8 mouse cellular contexts compared by ENCODE assay signal in genomic region chr2:32882283-32883043, GRCm38 (mm10). TPM values are rescaled to one million over a fixed set of nuclear protein-coding genes. Genes with fewer than 3 reads are reported as not detected.
DNase-seq lines count a peak whose midpoint lies in the region; ATAC-seq and TF ChIP-seq lines count a peak whose summit lies in the region.

No protein-coding gene starts in this region.

- DNase-seq in hindbrain, embryonic 14.5 days (ENCODE audit: low spot score): no peak
- peak; percentile 56 for DNase-seq in heart, postnatal 4 days
- DNase-seq in liver, embryonic 11.5 days (ENCODE audit: low spot score): no peak
- no peak for DNase-seq in ovary, postnatal 36 days (ENCODE audit: low spot score)
- DNase-seq in ovary, postnatal 10 days (ENCODE audit: low spot score): no peak

- WGBS in hindbrain, embryonic 12.5 days: 49% methylated on average over 15 of the region's 21 CpGs
- WGBS in hindbrain, embryonic 14.5 days: 57% methylated on average over 20 of the region's 21 CpGs
- 8% methylated on average over 13 of the region's 21 CpGs for WGBS in bone marrow, adult 2 months
- WGBS in liver, embryonic 11.5 days: 26% methylated on average over 14 of the region's 21 CpGs
- 56% methylated on average over 19 of the region's 21 CpGs for whole genome bisulfite sequencing in neural tube, embryonic 15.5 days

- 0 out of 2 replicates have a peak, but pooled peaks cover 4% of the 10 kb centered on the region for H3K36me3 ChIP-seq in hindbrain, embryonic 12.5 days
- no peaks in the 10 kb centered on the region for H3K36me3 ChIP-seq in hindbrain, embryonic 14.5 days (replicated peaks; ENCODE audit: control insufficient read depth, insufficient read depth)
- no peaks in the 10 kb centered on the region for H3K36me3 ChIP-seq in liver, embryonic 11.5 days (ENCODE audit: control insufficient read depth, insufficient read depth, low read length)
- H3K36me3 ChIP-seq in neural tube, embryonic 15.5 days: no peaks in the 10 kb centered on the region

- TF ChIP-seq CTCF in bone marrow, adult 2 months (IDR thresholded peaks at IDR 0.05; ENCODE audit: control insufficient read depth, insufficient read depth, low read length): 0 out of 2 replicates have a peak, but pooled peaks have one; percentile 1

- ATAC-seq in hindbrain, embryonic 12.5 days (ENCODE audit: low FRiP score): no peak
- ATAC-seq in hindbrain, embryonic 14.5 days (ENCODE audit: low FRiP score): no peak
- ATAC-seq in liver, embryonic 11.5 days (replicated peaks; ENCODE audit: low FRiP score): peak; percentile 32; the same call in 1 of the 2 replicates
- no peak for ATAC-seq in neural tube, embryonic 15.5 days (ENCODE audit: low FRiP score)

- no peaks in the 10 kb centered on the region for H3K9me3 ChIP-seq in hindbrain, embryonic 12.5 days (replicated peaks)
- no peaks in the 10 kb centered on the region for H3K9me3 ChIP-seq in hindbrain, embryonic 14.5 days (ENCODE audit: control insufficient read depth, low read length)
- H3K9me3 ChIP-seq in liver, embryonic 11.5 days (ENCODE audit: control insufficient read depth, low read length): no peaks in the 10 kb centered on the region
- H3K9me3 ChIP-seq in neural tube, embryonic 15.5 days (replicated peaks): no peaks in the 10 kb centered on the region

- H3K27me3 ChIP-seq in hindbrain, embryonic 12.5 days: no peaks in the 10 kb centered on the region
- H3K27me3 ChIP-seq in hindbrain, embryonic 14.5 days (ENCODE audit: control insufficient read depth, insufficient read depth, low read length): no peaks in the 10 kb centered on the region
- H3K27me3 ChIP-seq in liver, embryonic 11.5 days (replicated peaks; ENCODE audit: control insufficient read depth, insufficient read depth, low read length): no peaks in the 10 kb centered on the region
- no peaks in the 10 kb centered on the region for H3K27me3 ChIP-seq in neural tube, embryonic 15.5 days (replicated peaks)

- TF ChIP-seq POLR2A in bone marrow, adult 2 months (IDR thresholded peaks at IDR 0.05; ENCODE audit: borderline replicate concordance, control insufficient read depth, low read depth, low read length): no peak

- no peak overlapping the region for H3K4me2 ChIP-seq in hindbrain, embryonic 12.5 days (replicated peaks)
- H3K4me2 ChIP-seq in hindbrain, embryonic 14.5 days (replicated peaks): no peak overlapping the region
- peak overlapping the region; percentile 39 for H3K4me2 ChIP-seq in liver, embryonic 11.5 days
- H3K4me2 ChIP-seq in neural tube, embryonic 15.5 days: no peak overlapping the region

- H3K9ac ChIP-seq in hindbrain, embryonic 12.5 days: no peak overlapping the region
- no peak overlapping the region for H3K9ac ChIP-seq in hindbrain, embryonic 14.5 days
- H3K9ac ChIP-seq in liver, embryonic 11.5 days (ENCODE audit: low read depth, low read length): no peak overlapping the region
- no peak overlapping the region for H3K9ac ChIP-seq in neural tube, embryonic 15.5 days (replicated peaks)

- H3K27ac ChIP-seq in hindbrain, embryonic 12.5 days: peak overlapping the region; percentile 62; the same call in 1 of the 2 replicates
- H3K27ac ChIP-seq in hindbrain, embryonic 14.5 days: no peak overlapping the region; the same call in 1 of the 2 replicates
- peak overlapping the region; percentile 44 for H3K27ac ChIP-seq in bone marrow, adult 2 months (ENCODE audit: control insufficient read depth, insufficient read depth, low read depth, low read length, poor library complexity)
- peak overlapping the region; percentile 20 for H3K27ac ChIP-seq in liver, embryonic 11.5 days (ENCODE audit: low read depth, low read length)
- H3K27ac ChIP-seq in neural tube, embryonic 15.5 days (replicated peaks): 0 out of 2 replicates have a peak overlapping the region, but pooled peaks have one; percentile 60

- peaks cover 68% of the 10 kb centered on the region for H3K4me1 ChIP-seq in hindbrain, embryonic 12.5 days
- peaks cover 44% of the 10 kb centered on the region for H3K4me1 ChIP-seq in hindbrain, embryonic 14.5 days (replicated peaks; ENCODE audit: control insufficient read depth, insufficient read depth, low read length)
- H3K4me1 ChIP-seq in bone marrow, adult 2 months (ENCODE audit: control insufficient read depth, insufficient read depth, low read length): peaks cover 4% of the 10 kb centered on the region
- H3K4me1 ChIP-seq in liver, embryonic 11.5 days (replicated peaks; ENCODE audit: control insufficient read depth, insufficient read depth, low read length): peaks cover 65% of the 10 kb centered on the region
- peaks cover 67% of the 10 kb centered on the region for H3K4me1 ChIP-seq in neural tube, embryonic 15.5 days

- no peak overlapping the region for H3K4me3 ChIP-seq in hindbrain, embryonic 12.5 days
- no peak overlapping the region for H3K4me3 ChIP-seq in hindbrain, embryonic 14.5 days (replicated peaks; ENCODE audit: low read length)
- H3K4me3 ChIP-seq in bone marrow, adult 2 months (replicated peaks; ENCODE audit: control insufficient read depth, low read depth, low read length): peak overlapping the region; percentile 29
- H3K4me3 ChIP-seq in liver, embryonic 11.5 days (ENCODE audit: low read depth, low read length): no peak overlapping the region
- H3K4me3 ChIP-seq in neural tube, embryonic 15.5 days (replicated peaks): no peak overlapping the region

RNA-seq across cellular contexts. Expression of gene Fam129b, which starts 6.5 kb away (rescaled TPM):
- polyA plus RNA-seq in hindbrain, embryonic 12.5 days (2016; fragmentation: Nextera tagmentation; extraction: Ambion mirVana): 42.2 and 43.8 TPM in 2 replicates
- 16.8 and 19.4 TPM in 2 replicates for polyA plus RNA-seq in hindbrain, embryonic 14.5 days (2014; fragmentation: Nextera tagmentation; extraction: Ambion mirVana)
- 2.1 and 9.9 TPM in 2 replicates for polyA plus RNA-seq in bone marrow, adult 2 months (2011; ENCODE audit: insufficient read depth, insufficient read length, low replicate concordance, missing spikeins)
- 10 to 100 TPM; 45.4 to 46.0 TPM for total RNA-seq in heart, postnatal 4 days (2021)
- polyA plus RNA-seq in liver, embryonic 11.5 days (2014; fragmentation: Nextera tagmentation; extraction: Ambion mirVana): 11.1 and 11.9 TPM in 2 replicates
- 30.7 and 34.7 TPM in 2 replicates for polyA plus RNA-seq in neural tube, embryonic 15.5 days (2015; fragmentation: Nextera tagmentation; extraction: Ambion mirVana)

RNA-seq across cellular contexts. Expression of gene Stxbp1, which starts 35.4 kb away (rescaled TPM):
- 102 and 105 TPM in 2 replicates for polyA plus RNA-seq in hindbrain, embryonic 12.5 days (2016; fragmentation: Nextera tagmentation; extraction: Ambion mirVana)
- polyA plus RNA-seq in hindbrain, embryonic 14.5 days (2014; fragmentation: Nextera tagmentation; extraction: Ambion mirVana): 275 and 317 TPM in 2 replicates
- 2.5 and 3.2 TPM in 2 replicates for polyA plus RNA-seq in bone marrow, adult 2 months (2011; ENCODE audit: insufficient read depth, insufficient read length, low replicate concordance, missing spikeins)
- 10 to 100 TPM; 34.8 to 39.6 TPM for total RNA-seq in heart, postnatal 4 days (2021)
- 11.8 and 12.0 TPM in 2 replicates for polyA plus RNA-seq in liver, embryonic 11.5 days (2014; fragmentation: Nextera tagmentation; extraction: Ambion mirVana)
- 276 and 315 TPM in 2 replicates for polyA plus RNA-seq in neural tube, embryonic 15.5 days (2015; fragmentation: Nextera tagmentation; extraction: Ambion mirVana)
